Mouse (Mus musculus): ENCODE data around the gene Tbrg4.
A peak's percentile ranks its signal among the peaks of the same experiment; 100 is the strongest.

The Tbrg4 gene

GRCm38 (mm10) chr11:6615250-6616205 is 10.3 kb downstream of the Tbrg4 start:
- DNase-seq: no peak

- peak; percentile 73 for DNase-seq
Observed at GRCm38 (mm10) chr11:6605491-6606399, 20.1 kb downstream of the Tbrg4 start, which contains the start of gene Nacad. Gene Nacad, minus strand, starts transcription at chr11:6606053.

- peak; percentile 39 for DNase-seq
Observed at GRCm38 (mm10) chr11:6605021-6605481, 20.8 kb downstream of the Tbrg4 start.

- no peak for DNase-seq
Observed at GRCm38 (mm10) chr11:6604604-6604936, 21.3 kb downstream of the Tbrg4 start.

- DNase-seq: peak; percentile 70
Observed at GRCm38 (mm10) chr11:6603887-6604603, 21.8 kb downstream of the Tbrg4 start.

- no peak for DNase-seq
Observed at GRCm38 (mm10) chr11:6603224-6603623, 22.6 kb downstream of the Tbrg4 start.

- DNase-seq: no peak
Observed at GRCm38 (mm10) chr11:6602662-6603061, 23.2 kb downstream of the Tbrg4 start.

- DNase-seq: no peak
Observed at GRCm38 (mm10) chr11:6601649-6602480, 24.0 kb downstream of the Tbrg4 start.

GRCm38 (mm10) chr11:6600284-6600944 is 25.5 kb downstream of the Tbrg4 start:
- no peak for DNase-seq

- no peak for DNase-seq
Observed at GRCm38 (mm10) chr11:6599831-6600230, 26.0 kb downstream of the Tbrg4 start.

GRCm38 (mm10) chr11:6599011-6599681 is 26.7 kb downstream of the Tbrg4 start:
- DNase-seq: no peak

GRCm38 (mm10) chr11:6598191-6598889 is 27.5 kb downstream of the Tbrg4 start:
- DNase-seq: no peak

- DNase-seq: no peak
Observed at GRCm38 (mm10) chr11:6597523-6597922, 28.3 kb downstream of the Tbrg4 start.

- no peak for DNase-seq
Observed at GRCm38 (mm10) chr11:6596616-6597015, 29.3 kb downstream of the Tbrg4 start.

GRCm38 (mm10) chr11:6596205-6596604 is 29.7 kb downstream of the Tbrg4 start:
- DNase-seq: no peak

GRCm38 (mm10) chr11:6595339-6595738 is 30.5 kb downstream of the Tbrg4 start:
- DNase-seq: no peak

- no peak for DNase-seq
Observed at GRCm38 (mm10) chr11:6594845-6595244, 31.0 kb downstream of the Tbrg4 start.

GRCm38 (mm10) chr11:6593406-6593805 is 32.5 kb downstream of the Tbrg4 start:
- DNase-seq: no peak

- no peak for DNase-seq
Observed at GRCm38 (mm10) chr11:6590933-6591675, 34.8 kb downstream of the Tbrg4 start.

Measured in right cerebral cortex, postnatal 14 days (tissue).